Mouse (Mus musculus) limb, embryonic 14.5 days (tissue): Measurements from ENCODE around the gene Ranbp3. TPM values are rescaled to one million over a fixed set of nuclear protein-coding genes. Genes with fewer than 3 reads are reported as not detected.

ENCODE experiments used
- ATAC-seq: fragments of 200-750 bp; cut with Nextera tagmentation; 2 replicates; pipeline ENCODE4 v1.8.0; 2017; ENCODE audit warnings: low read depth, moderate number of reproducible peaks, moderate TSS enrichment; ENCODE audit not compliant: low FRiP score
- DNase-seq: peaks from one replicate; pipeline ENCODE4 v3.0.0-alpha.2; 2015; ENCODE audit warnings: low spot score
- H3K27ac ChIP-seq: fragments of 300-500 bp; sonication (generic); replicated peaks from 2 replicates; pipeline ENCODE4 v1.5.1; 2014; ENCODE audit warnings: low read depth, mild to moderate bottlenecking, low read length, moderate library complexity, mixed read lengths
- H3K27me3 ChIP-seq: fragments of 300-500 bp; sonication (generic); 2 replicates; pipeline ENCODE4 v1.6.1; 2014; ENCODE audit warnings: low read length, mixed read lengths; ENCODE audit not compliant: control insufficient read depth, insufficient read depth
- H3K36me3 ChIP-seq: fragments of 300-500 bp; sonication (generic); 2 replicates; pipeline ENCODE4 v1.6.1; 2014; ENCODE audit warnings: mild to moderate bottlenecking, low read length, moderate library complexity, mixed read lengths; ENCODE audit not compliant: control insufficient read depth, insufficient read depth
- H3K4me1 ChIP-seq: fragments of 300-500 bp; sonication (generic); 2 replicates; pipeline ENCODE4 v1.6.1; 2014; ENCODE audit warnings: antibody characterized with exemption, low read length, mixed read lengths; ENCODE audit not compliant: control insufficient read depth, insufficient read depth
- H3K4me2 ChIP-seq: fragments of 300-500 bp; sonication (generic); replicated peaks from 2 replicates; pipeline ENCODE4 v1.6.1; 2014; ENCODE audit warnings: low read depth, mild to moderate bottlenecking, low read length, moderate library complexity; ENCODE audit not compliant: severe bottlenecking
- H3K4me3 ChIP-seq: fragments of 300-500 bp; sonication (generic); replicated peaks from 2 replicates; pipeline ENCODE4 v1.5.1; 2014; ENCODE audit warnings: low read length
- H3K9ac ChIP-seq: fragments of 300-500 bp; sonication (generic); 2 replicates; pipeline ENCODE4 v1.6.1; 2014; ENCODE audit warnings: mild to moderate bottlenecking, low read depth, low read length, moderate library complexity; ENCODE audit not compliant: severe bottlenecking
- H3K9me3 ChIP-seq: fragments of 300-500 bp; sonication (generic); 2 replicates; pipeline ENCODE4 v1.6.1; 2016; ENCODE audit warnings: low read length; ENCODE audit not compliant: control insufficient read depth
- POLR2A ChIP-seq: fragments of 200-500 bp; IDR thresholded peaks from 2 replicates; pipeline ENCODE4 v1.8.0; 2012; ENCODE audit warnings: inconsistent platforms, mild to moderate bottlenecking, moderate library complexity, borderline replicate concordance; ENCODE audit not compliant: insufficient read depth, insufficient read length; ENCODE audit errors: extremely low read depth
- WGBS: fragments of 180-500 bp; shearing (Covaris S2); extraction: QIAGEN DNeasy Blood & Tissue Kit; methylation state at CpG from one replicate; pipeline ENCODE4 v1.1.7; 2014; 5-methylcytosine and 5-hydroxymethylcytosine counted together
- polyA plus RNA-seq, 2 experiments: library from polyadenylated mRNA; depleted of rRNA in 1 of 2; stranded (reverse) in 1 of 2; unstranded in 1 of 2; fragments of >200 nt; fragmentation: Nextera tagmentation in 1 of 2; extraction: Ambion mirVana in 1 of 2; gene quantifications; 2 replicates each; pipeline versions ENCODE4 v1.2.1 to v1.2.3; 2012 to 2014

Gene Ranbp3
- polyA plus RNA-seq, 2 experiments, result 86.3 to 139 TPM

GRCm38 (mm10) chr17:56729656-56730055 lies 56.6 kb downstream of the Ranbp3 start:
- 73% methylated on average over 2 of the region's 2 CpGs for WGBS
- Histone ChIP-seq H3K4me2 (no peak overlapping the region), H3K9me3 (no peaks in the 10 kb centered on the region), H3K9ac (no peak overlapping the region), H3K36me3 (no peaks in the 10 kb centered on the region), H3K4me1 (peaks cover 18% of the 10 kb centered on the region; the same call in 1 of the 2 replicates), H3K27me3 (no peaks in the 10 kb centered on the region), H3K27ac (no peak overlapping the region), H3K4me3 (no peak overlapping the region)
- TF ChIP-seq POLR2A, result no peak
- DNase-seq (no peak), ATAC-seq (no peak)

GRCm38 (mm10) chr17:56736534-56736933 lies 63.4 kb downstream of the Ranbp3 start:
- H3K27ac ChIP-seq, result no peak overlapping the region
- H3K9me3 ChIP-seq, result no peaks in the 10 kb centered on the region
- H3K4me1 ChIP-seq, result no peaks in the 10 kb centered on the region
- no peak overlapping the region for H3K4me3 ChIP-seq
- no peaks in the 10 kb centered on the region for H3K27me3 ChIP-seq
- H3K4me2 ChIP-seq, result no peak overlapping the region
- no peak for TF ChIP-seq POLR2A
- H3K9ac ChIP-seq, result no peak overlapping the region
- H3K36me3 ChIP-seq, result no peaks in the 10 kb centered on the region
- 44% methylated on average over 8 of the region's 8 CpGs for WGBS
- DNase-seq (no peak), ATAC-seq (no peak)

GRCm38 (mm10) chr17:56738221-56738620 lies 65.1 kb downstream of the Ranbp3 start:
- no peak for DNase-seq
- no peaks in the 10 kb centered on the region for H3K27me3 ChIP-seq

GRCm38 (mm10) chr17:56740118-56740787 lies 67.2 kb downstream of the Ranbp3 start:
- Histone ChIP-seq H3K27ac (no peak overlapping the region), H3K9me3 (no peaks in the 10 kb centered on the region), H3K9ac (no peak overlapping the region), H3K27me3 (no peaks in the 10 kb centered on the region), H3K4me3 (no peak overlapping the region), H3K36me3 (no peaks in the 10 kb centered on the region), H3K4me2 (no peak overlapping the region), H3K4me1 (no peaks in the 10 kb centered on the region)
- no peak for DNase-seq
- no peak for ATAC-seq
- no peak for TF ChIP-seq POLR2A
- WGBS, result 83% methylated on average over 17 of the region's 17 CpGs

More at GRCm38 (mm10) chr17:56738221-56738620, 65.1 kb downstream of the Ranbp3 start:
- no peak for ATAC-seq
- Histone ChIP-seq H3K4me1 (no peaks in the 10 kb centered on the region), H3K4me3 (no peak overlapping the region), H3K9me3 (no peaks in the 10 kb centered on the region), H3K27ac (no peak overlapping the region), H3K36me3 (no peaks in the 10 kb centered on the region), H3K4me2 (no peak overlapping the region), H3K9ac (no peak overlapping the region)
- no peak for TF ChIP-seq POLR2A
- 86% methylated on average over 10 of the region's 10 CpGs for WGBS

DNA sequence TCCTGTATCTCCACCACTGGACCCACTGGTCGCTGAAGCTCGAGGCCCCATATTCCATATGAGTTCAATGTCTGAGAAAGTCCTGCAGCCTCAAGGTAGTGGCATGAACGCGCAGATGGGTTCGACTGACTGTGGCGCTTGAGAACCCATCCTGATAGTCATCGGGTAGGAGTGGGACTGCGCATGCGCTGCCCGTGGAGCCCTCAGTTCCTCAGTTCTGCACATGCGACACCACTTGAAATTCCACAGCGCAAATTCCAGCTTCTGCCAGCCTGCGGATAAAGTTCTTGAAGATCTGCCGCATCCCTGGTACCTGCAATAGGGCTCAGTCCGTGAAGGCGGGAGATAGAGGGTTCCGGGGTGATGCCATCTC lies 67.7 kb downstream of the Ranbp3 start:
- Histone ChIP-seq H3K36me3 (no peaks in the 10 kb centered on the region), H3K9ac (no peak overlapping the region), H3K27ac (no peak overlapping the region), H3K4me2 (no peak overlapping the region), H3K4me1 (no peaks in the 10 kb centered on the region), H3K27me3 (no peaks in the 10 kb centered on the region), H3K4me3 (no peak overlapping the region), H3K9me3 (no peaks in the 10 kb centered on the region)
- no peak for TF ChIP-seq POLR2A
- ATAC-seq (no peak), DNase-seq (no peak)
- WGBS, result 71% methylated on average over 17 of the region's 17 CpGs

DNA sequence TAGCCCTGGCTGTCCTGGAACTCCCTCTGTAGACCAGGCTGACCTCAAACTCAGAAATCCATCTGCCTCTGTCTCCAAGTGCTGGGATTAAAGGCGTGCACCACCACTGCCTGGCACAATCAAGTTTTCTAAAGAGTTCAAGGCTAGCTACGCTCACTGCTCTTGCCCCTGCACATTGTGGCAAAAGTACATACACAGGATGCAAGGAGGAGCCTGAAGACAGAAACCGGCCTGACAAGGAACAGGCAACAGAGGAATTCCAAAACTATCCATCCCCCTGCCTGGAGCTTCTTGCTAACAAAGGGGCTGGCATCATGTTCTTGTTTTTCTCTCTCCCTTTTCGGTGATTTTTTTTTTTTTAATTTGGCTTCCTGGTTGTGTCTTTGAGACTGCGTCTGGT lies 71.1 kb downstream of the Ranbp3 start:
- ATAC-seq (no peak), DNase-seq (no peak)
- H3K4me2 ChIP-seq, result no peak overlapping the region
- H3K9me3 ChIP-seq, result no peaks in the 10 kb centered on the region
- H3K4me3 ChIP-seq, result no peak overlapping the region
- WGBS, result 52% methylated on average over 5 of the region's 5 CpGs
- H3K27me3 ChIP-seq, result no peaks in the 10 kb centered on the region
- no peaks in the 10 kb centered on the region for H3K36me3 ChIP-seq
- H3K27ac ChIP-seq, result no peak overlapping the region
- no peak for TF ChIP-seq POLR2A
- no peak overlapping the region for H3K9ac ChIP-seq
- H3K4me1 ChIP-seq, result no peaks in the 10 kb centered on the region
